Mouse (Mus musculus) MEL (cell line): ENCODE results near the gene Rxfp3.

Source experiments
- BHLHE40 ChIP-seq: IDR thresholded peaks from 2 replicates; pipeline ENCODE4 v1.6.1; 2012; ENCODE audit warnings: low read depth, mild to moderate bottlenecking, inconsistent platforms, low read length, improper control_type of control experiment, borderline replicate concordance
- CTCF ChIP-seq, 3 experiments: IDR thresholded peaks in 2 of 3; conservative IDR thresholded peaks in 1 of 3; 2 replicates each; pipeline ENCODE4 v1.5.1; 2011 to 2012; ENCODE audit warnings: low read length in 3 of 3, low read depth in 2 of 3, mild to moderate bottlenecking in 2 of 3, improper control_type of control experiment in 1 of 3, inconsistent platforms in 1 of 3, mixed read lengths in 1 of 3, moderate library complexity in 1 of 3; ENCODE audit not compliant: control insufficient read depth in 1 of 3, insufficient read depth in 1 of 3, poor library complexity in 1 of 3, severe bottlenecking in 1 of 3
- E2F4 ChIP-seq: IDR thresholded peaks from 2 replicates; pipeline ENCODE4 v1.6.1; 2011; ENCODE audit warnings: low read depth, low read length, improper control_type of control experiment, borderline replicate concordance
- ELF1 ChIP-seq: IDR thresholded peaks from 2 replicates; pipeline ENCODE4 v1.6.1; 2014; ENCODE audit warnings: low read depth, mild to moderate bottlenecking, inconsistent platforms, low read length, improper control_type of control experiment, moderate library complexity
- EP300 ChIP-seq, 2 experiments: IDR thresholded peaks; 2 replicates each; pipeline ENCODE4 v1.6.1; 2011; ENCODE audit warnings: improper control_type of control experiment in 2 of 2, low read length in 2 of 2, low read depth in 1 of 2, mild to moderate bottlenecking in 1 of 2
- GABPA ChIP-seq: IDR thresholded peaks from 2 replicates; pipeline ENCODE4 v1.6.1; 2012; ENCODE audit warnings: low read depth, mild to moderate bottlenecking, inconsistent platforms, low read length, improper control_type of control experiment, moderate library complexity
- JUND ChIP-seq: IDR thresholded peaks from 2 replicates; pipeline ENCODE4 v1.6.1; 2011; ENCODE audit warnings: low read depth, mild to moderate bottlenecking, improper control_type of control experiment, low read length
- MAX ChIP-seq: IDR thresholded peaks from 2 replicates; pipeline ENCODE4 v1.6.1; 2011; ENCODE audit warnings: low read length, improper control_type of control experiment
- NRF1 ChIP-seq: IDR thresholded peaks from 2 replicates; pipeline ENCODE4 v1.6.1; 2014; ENCODE audit warnings: low read depth, mild to moderate bottlenecking, inconsistent platforms, low read length, improper control_type of control experiment, moderate library complexity; ENCODE audit not compliant: poor library complexity, insufficient read depth, severe bottlenecking
- POLR2A ChIP-seq, 2 experiments: IDR thresholded peaks; 2 replicates each; pipeline ENCODE4 v1.6.1; 2011 to 2012; ENCODE audit warnings: low read length in 2 of 2, mild to moderate bottlenecking in 2 of 2, control low read depth in 1 of 2, improper control_type of control experiment in 1 of 2, low read depth in 1 of 2, moderate library complexity in 1 of 2; ENCODE audit not compliant: control insufficient read depth in 1 of 2, insufficient read depth in 1 of 2, poor library complexity in 1 of 2
- RAD21 ChIP-seq: IDR thresholded peaks from 2 replicates; pipeline ENCODE4 v1.6.1; 2011; ENCODE audit warnings: mild to moderate bottlenecking, low read depth, low read length, improper control_type of control experiment
- TAL1 ChIP-seq: IDR thresholded peaks from 2 replicates; pipeline ENCODE4 v1.6.1; 2012; ENCODE audit warnings: mild to moderate bottlenecking, inconsistent platforms, low read length, moderate library complexity, mixed read lengths
- TCF12 ChIP-seq: IDR thresholded peaks from 2 replicates; pipeline ENCODE4 v1.6.1; 2014; ENCODE audit warnings: low read depth, mild to moderate bottlenecking, inconsistent platforms, low read length, improper control_type of control experiment, moderate library complexity
- USF1 ChIP-seq: IDR thresholded peaks from 2 replicates; pipeline ENCODE4 v1.6.1; 2014; ENCODE audit warnings: low read depth, mild to moderate bottlenecking, inconsistent platforms, low read length, improper control_type of control experiment, moderate library complexity

GRCm38 (mm10) chr15:11054440-11055080, 16.8 kb upstream of the Rxfp3 start:
- TF ChIP-seq POLR2A (IDR thresholded peaks at IDR 0.05; ENCODE audit: control insufficient read depth in 1 of 2, insufficient read depth in 1 of 2, low read depth in 1 of 2, low read length in 2 of 2, poor library complexity in 1 of 2) (no peak), CTCF (IDR thresholded peaks at IDR 0.05 in 2 of 3, conservative IDR thresholded peaks at IDR 0.05 in 1 of 3; ENCODE audit: control insufficient read depth in 1 of 3, insufficient read depth in 1 of 3, low read depth in 2 of 3, low read length in 3 of 3, poor library complexity in 1 of 3, severe bottlenecking in 1 of 3) (no peak), TAL1 (no peak), USF1 (no peak), E2F4 (no peak), GABPA (no peak), TCF12 (no peak), ELF1 (no peak), JUND (no peak), RAD21 (no peak), MAX (no peak), EP300 (IDR thresholded peaks at IDR 0.05; ENCODE audit: low read depth in 1 of 2, low read length in 2 of 2) (no peak), BHLHE40 (no peak), NRF1 (no peak)
